Mouse (Mus musculus): ENCODE data around the gene Nkg7.
A peak's percentile ranks its signal among the peaks of the same experiment; 100 is the strongest.

DNA sequence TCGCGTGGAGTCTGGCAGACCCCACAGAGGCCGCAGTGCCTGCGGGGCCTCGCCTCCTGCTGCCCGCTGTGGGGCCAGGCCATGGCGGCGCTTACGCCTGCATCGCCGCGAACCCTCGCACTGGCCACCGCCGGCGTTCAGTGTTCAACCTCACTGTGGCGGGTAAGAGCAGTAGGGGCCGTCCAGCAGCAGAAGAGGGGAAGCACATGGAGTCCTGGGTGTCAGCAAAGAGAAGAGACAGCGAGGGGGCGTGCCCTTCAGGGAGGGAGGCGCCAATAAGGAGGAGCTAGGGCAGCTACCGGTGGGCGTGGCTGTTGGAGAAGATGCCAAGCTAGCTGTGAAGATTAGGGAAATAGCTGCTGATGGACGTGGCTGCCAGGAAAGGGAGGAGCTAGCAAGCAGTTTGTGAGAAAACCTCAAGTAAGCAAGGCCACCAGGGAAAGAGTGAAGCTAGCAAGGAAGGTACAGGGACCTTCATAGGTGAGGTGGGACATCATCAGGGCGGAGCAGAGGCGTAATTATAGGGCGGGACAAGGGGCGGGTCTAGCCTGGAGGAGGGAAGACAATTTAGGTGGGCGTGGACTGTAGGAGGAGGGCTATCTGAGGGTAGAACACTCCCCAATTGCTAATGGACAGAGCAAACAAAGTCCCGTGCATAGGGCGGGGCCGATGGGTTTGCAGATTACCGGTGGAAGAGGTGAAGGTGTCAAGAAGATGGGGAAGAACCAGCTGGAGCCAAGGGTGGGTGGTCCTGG is 28.6 kb downstream of the Nkg7 start:
- 0 out of 2 replicates have a peak, but pooled peaks have one; percentile 1 for TF ChIP-seq POLR2A (IDR thresholded peaks at IDR 0.05; ENCODE audit: borderline replicate concordance, control insufficient read depth, low read depth, low read length)
- peak; percentile 11; the same call in 1 of the 2 replicates for TF ChIP-seq CTCF (IDR thresholded peaks at IDR 0.05; ENCODE audit: control insufficient read depth, insufficient read depth, low read length)
